Mouse (Mus musculus) T-helper 17 cell (primary cell): ENCODE measurements around the gene Ube2u.
"Not testable (repeated sequence)": the region's sequence is repeated elsewhere in the genome, so short reads cannot be mapped to it uniquely, and the experiment has no call there.

ENCODE experiments used
- in situ Hi-C, 2 experiments: fragments of 300-600 bp; cut with MboI, MseI; formaldehyde crosslinking; loops; 1 replicate in 1 of 2; 2 replicates in 1 of 2; pipeline ENCODE4 v1.15.1; 2025; ENCODE audit warnings: high pct_unique_total_duplicates in 2 of 2

The Ube2u gene

DNA sequence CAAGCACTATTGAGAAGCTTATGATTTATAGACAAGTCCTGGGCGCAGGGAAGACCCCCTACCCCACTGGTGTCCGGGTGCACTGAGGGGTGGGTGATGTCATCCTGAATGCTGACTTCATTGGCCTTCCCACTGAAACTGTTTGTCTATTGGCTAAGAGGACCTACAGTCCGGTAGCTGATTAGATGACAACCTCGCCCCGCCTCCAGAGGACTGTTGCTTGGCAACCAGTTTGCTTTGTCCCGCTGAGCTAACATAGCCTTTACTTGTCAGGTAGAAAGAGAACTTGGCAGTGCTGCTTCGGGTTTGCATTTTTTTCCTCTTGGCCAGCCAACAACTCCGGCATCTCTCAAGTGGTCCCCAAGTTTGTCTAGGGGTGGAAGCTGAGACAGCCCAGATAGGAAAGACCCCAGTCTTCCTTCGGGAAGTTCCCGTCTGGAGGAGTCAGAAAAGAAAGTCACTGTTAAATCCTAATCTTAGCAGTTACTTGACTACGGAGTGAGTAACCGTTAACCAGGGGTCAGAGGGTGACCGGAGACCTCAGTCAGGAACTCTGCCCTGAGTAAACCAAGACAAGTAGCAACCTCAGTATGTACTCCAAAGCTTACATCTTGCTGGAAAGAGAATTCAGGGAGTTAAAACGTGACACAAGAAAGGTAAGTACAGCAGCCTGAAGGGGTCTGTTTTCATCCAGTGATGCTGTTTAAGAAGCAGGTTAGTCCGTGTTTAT, at the start of gene Ube2u:
TSS of gene Ube2u (plus strand) at position 258 of the 730 bp plus-strand sequence.
- in situ Hi-C loops: no loop called here

- in situ Hi-C loops: no loop called here
Observed at GRCm38 (mm10) chr4:100429371-100429900, 49.2 kb upstream of the Ube2u start.

GRCm38 (mm10) chr4:100435281-100436168, 43.1 kb upstream of the Ube2u start:
- in situ Hi-C loops: no loop called here

GRCm38 (mm10) chr4:100436169-100436547, 42.5 kb upstream of the Ube2u start:
- in situ Hi-C loops: no loop called here

DNA sequence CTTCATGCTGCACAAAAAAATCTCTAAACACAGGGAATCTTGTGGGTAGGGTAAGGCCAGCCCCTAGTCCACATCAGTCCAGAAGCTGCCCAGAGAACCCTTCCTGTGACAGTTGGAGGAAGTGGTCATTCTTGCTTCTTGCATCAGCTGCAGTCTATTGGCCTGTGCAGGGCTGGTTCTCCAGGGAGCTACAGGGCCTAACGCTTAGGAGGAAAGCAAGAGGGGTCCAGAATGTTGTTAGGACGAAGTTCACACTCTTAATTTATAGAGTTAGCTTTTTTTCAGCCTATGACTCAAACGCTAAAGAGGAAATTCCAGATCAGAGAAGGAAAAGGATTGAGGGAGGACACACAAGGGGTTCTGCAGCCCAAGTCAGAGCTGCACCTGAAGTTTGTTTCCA, 31.8 kb upstream of the Ube2u start:
- in situ Hi-C loops: loop anchor here in 1 of 2 experiments (10.0 kb wide), 1 partner anchor 1732 kb away; no protein-coding TSS in a partner anchor

DNA sequence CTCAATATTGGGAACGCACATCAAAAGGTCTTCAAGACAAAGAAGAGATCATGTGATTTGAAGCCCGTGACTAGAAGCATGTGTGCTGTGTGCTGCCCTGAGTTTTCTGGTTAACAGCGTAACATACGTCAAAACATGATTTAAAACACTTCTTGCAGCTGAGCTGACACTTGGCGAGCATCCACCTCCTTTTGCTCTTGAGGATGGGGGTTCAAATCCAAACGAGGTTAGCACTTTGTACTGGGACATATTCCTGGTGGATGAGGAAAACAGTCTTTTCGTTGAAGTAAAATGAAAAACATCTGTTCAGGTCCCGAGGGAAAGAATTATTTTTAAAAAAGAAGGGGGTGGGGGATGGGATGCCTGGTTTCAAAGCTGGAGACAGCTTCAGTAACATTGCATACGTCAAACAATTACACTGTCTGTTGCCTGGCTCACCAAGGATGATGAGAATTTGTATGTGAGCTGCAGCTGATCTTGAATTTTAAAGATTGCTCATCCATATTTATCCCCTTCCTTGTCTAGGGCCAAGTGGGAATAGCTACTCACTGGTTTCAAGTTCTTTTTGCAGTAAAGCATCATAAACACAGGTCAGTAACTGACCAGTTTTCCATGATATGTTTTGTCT, 16.0 kb upstream of the Ube2u start:
- in situ Hi-C loops: loop anchor here in 1 of 2 experiments (10.0 kb wide), 1 partner anchor 302 kb away; no protein-coding TSS in a partner anchor

DNA sequence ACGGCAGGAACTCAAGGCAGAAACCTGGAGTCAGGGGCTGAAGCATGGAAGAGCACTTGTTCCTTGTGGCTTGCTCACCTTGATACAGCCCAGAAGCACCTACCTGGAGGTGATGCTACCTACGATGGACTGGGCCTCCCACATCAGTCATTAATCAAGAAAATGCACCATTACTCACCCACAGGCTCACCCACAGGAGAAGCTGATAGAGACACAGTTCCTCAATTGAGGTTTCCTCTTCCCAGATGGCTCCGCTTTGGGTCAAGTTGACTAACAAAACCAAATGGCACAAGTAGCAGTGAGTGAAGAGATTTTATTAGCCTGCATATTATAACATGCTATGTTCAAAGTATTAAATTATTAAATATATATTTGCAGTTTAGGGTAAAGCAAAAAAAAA, 9.8 kb downstream of the Ube2u start:
- in situ Hi-C loops: no loop called here

- in situ Hi-C loops: no loop called here
Observed at GRCm38 (mm10) chr4:100495176-100495575, 16.5 kb downstream of the Ube2u start.

GRCm38 (mm10) chr4:100496521-100496920, 17.9 kb downstream of the Ube2u start:
- in situ Hi-C loops: no loop called here

GRCm38 (mm10) chr4:100498192-100498591, 19.5 kb downstream of the Ube2u start:
- in situ Hi-C loops: no loop called here

DNA sequence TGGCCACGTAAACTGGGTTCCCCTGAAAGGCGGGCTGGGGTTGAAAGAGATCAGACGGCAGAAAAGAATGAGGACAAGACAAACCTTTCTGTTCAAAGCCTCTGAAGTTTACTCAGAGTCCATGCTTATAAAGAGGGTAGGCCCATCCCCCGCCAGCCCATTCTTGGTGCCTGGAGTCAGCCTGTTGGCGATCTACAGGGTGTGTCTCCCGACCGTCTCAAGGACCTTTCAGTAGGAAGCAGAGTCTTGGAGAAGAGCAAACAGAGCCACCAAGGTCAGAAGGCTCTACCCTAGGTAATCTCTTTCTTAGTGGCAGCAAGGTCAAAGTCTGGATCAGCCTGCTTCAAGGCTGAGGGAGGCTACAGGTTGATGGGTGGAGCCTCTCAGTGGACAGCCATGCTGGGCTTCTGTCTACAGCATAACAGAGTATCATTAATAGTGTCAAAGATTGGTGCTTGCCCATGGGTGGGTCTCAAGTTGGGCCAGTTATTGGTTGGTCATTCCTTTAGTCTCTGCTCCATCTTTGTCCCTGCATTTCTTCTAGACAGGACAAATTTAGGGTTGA, 20.5 kb downstream of the Ube2u start:
- in situ Hi-C loops: not testable (repeated sequence)

DNA sequence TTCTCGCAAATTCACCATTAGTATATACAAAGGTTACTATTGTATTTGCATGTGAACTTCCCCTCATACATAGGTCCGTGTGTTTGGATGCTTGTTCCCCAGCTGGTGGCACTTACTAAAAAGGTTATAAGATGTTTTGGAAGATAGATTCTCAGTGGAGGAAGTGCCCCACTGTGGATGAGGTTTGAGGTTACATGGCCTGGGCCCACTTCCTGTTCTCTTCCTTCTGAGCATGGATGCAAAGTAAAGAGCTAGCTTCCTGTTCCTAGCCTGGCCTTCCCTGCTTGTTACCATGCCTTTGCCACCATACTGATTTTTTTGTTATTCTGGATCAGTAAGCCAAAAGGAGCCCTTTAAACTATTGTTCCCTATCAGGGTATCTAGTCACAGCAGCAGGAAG, 24.7 kb downstream of the Ube2u start:
- in situ Hi-C loops: no loop called here

GRCm38 (mm10) chr4:100517646-100518045, 39.0 kb downstream of the Ube2u start:
- in situ Hi-C loops: no loop called here

DNA sequence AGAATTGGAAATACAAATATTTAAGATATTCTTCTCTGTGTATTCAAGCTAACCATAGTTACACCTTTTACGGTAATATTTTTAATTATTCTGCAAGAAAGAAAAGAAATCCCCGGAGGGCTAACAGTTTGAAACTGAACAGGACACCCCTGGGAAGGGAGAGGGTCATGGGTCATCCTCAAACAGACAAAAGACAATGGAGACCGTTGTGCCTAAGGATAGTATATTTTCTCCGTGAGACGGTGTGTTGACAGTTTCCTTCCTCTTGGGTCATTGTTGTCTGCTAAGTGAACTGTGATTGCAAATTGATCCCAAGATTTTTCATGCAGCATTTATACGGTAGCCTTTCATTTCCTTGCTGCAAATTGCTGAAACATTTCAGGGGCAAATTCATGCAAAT, 43.9 kb downstream of the Ube2u start:
- in situ Hi-C loops: no loop called here

DNA sequence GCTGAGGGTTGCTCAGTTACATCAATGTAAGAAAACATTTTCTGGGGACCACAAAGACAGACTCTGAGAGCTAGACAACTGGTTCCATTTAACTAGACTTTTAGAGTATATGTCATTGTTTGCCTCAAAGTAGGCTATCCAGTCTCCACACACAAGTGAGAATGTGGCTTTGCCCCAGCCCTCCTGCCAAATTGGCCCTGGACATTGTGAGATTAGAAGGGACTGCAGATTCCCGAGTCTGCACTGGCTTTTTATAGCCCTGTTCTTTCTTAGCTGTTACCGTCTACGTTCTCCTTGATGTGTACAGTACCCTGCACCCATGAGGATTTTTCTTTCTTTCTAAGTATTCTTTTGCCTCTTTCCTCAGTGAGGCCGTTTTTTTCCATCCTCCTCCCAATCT, 46.1 kb downstream of the Ube2u start:
- in situ Hi-C loops: loop anchor here in 1 of 2 experiments (25.0 kb wide), 1 partner anchor 487 kb away; no protein-coding TSS in a partner anchor

DNA sequence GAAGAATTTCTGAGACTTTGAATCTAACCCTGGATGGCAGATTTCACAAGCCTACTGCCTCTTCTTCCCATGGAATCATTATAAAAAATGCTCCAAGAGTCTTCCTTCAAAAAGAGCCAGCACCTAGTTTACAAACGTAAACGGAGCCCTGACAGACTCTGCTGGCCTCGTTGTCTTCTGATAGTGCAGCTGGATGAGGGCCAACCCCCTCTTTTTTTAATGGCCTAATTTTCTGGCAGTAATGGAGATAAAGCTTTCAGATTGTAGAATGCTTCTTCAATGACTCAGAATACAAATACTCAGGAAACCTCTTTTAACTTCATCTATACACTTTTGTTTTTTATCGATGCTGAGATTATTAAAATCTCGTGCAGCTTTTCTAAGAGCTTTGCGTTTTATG, 47.6 kb downstream of the Ube2u start:
- in situ Hi-C loops: loop anchor here in 1 of 2 experiments (25.0 kb wide), 1 partner anchor 489 kb away; no protein-coding TSS in a partner anchor

- in situ Hi-C loops: loop anchor here in 1 of 2 experiments (25.0 kb wide), 1 partner anchor 490 kb away; no protein-coding TSS in a partner anchor
Observed at GRCm38 (mm10) chr4:100527086-100527485, 48.4 kb downstream of the Ube2u start.

DNA sequence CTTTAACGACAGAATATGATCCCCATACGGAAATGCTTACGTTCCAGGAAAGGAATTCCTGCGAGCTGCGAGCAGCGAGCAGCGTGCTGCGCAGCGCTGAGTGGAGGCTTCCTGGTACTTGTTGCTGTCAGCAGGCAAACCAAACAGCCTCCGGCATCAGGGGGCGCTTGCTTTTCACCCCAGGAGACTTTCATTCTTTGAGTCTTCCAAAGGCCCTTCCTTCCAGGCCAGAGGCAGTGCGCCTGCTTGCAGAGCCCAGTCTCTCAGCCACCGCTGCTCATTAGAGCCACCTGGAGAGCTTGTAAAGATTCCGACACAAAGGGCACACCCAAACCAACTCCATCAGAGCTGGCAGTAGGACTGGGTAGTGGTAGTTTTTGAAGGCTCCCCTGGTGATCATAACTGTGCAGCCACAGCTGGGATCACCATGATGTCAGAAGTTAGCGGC, 48.9 kb downstream of the Ube2u start:
- in situ Hi-C loops: loop anchor here in 1 of 2 experiments (25.0 kb wide), 1 partner anchor 490 kb away; no protein-coding TSS in a partner anchor

DNA sequence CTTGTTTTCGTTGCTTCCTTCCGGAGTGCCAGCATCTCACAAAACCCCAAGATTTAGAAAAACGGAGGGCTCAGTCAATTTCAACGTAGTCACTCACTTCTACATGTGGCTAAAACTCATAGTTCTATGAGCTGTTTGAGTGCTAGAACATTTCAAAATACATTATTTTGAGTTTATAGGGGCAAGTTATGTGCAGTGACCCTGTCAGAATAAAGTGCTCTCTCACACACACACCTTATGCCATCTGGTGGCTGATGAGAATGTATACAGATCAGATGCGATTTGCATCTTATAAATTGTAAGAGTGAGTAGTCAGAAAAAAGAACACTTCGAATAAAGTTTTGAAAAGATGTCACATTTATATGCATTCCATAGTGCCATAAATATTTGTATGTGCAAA, 55.0 kb downstream of the Ube2u start:
- in situ Hi-C loops: loop anchor here (10.0 to 25.0 kb wide), 2 partner anchors 496 to 529 kb away; no protein-coding TSS in a partner anchor

- in situ Hi-C loops: loop anchor here (10.0 to 25.0 kb wide), 2 partner anchors 498 to 530 kb away; no protein-coding TSS in a partner anchor
Observed at GRCm38 (mm10) chr4:100534946-100535345, 56.3 kb downstream of the Ube2u start.

DNA sequence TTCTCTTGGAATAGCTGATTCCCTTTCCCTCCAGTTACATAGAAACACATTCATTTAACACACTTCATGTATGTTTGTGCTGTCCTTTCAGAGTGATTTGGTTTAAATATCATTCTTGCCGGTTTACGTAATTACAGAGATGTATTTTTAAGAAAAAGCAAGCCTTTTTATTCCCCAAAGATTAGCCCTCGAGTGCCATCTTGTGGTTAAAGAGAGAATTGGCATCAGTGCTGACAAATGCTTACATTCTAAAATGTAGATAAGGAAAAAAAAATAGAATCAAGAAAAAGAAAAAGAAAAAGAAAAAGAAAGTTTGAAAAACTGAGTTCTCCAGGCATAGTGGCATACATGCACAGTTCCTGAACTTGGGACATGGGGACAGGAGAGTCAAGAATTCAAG, 59.2 kb downstream of the Ube2u start:
- in situ Hi-C loops: loop anchor here (10.0 to 25.0 kb wide), 2 partner anchors 501 to 533 kb away; no protein-coding TSS in a partner anchor
